Mouse (Mus musculus): ENCODE data around the gene Cdk17. TPM values are rescaled to one million over a fixed set of nuclear protein-coding genes. Genes with fewer than 3 reads are reported as not detected.
A peak's percentile ranks its signal among the peaks of the same experiment; 100 is the strongest.

The Cdk17 gene
- polyA plus RNA-seq, 1 experiment from 2014 or later = 46.3 TPM

GRCm38 (mm10) chr10:93285489-93285888, 124.8 kb downstream of the Cdk17 start:
- Histone ChIP-seq H3K27ac (no peak overlapping the region), H3K4me1 (replicated peaks) (peaks cover 18% of the 10 kb centered on the region), H3K9ac (replicated peaks) (no peak overlapping the region), H3K36me3 (no peaks in the 10 kb centered on the region), H3K9me3 (no peaks in the 10 kb centered on the region), H3K4me2 (replicated peaks) (no peak overlapping the region), H3K4me3 (replicated peaks) (no peak overlapping the region), H3K27me3 (no peaks in the 10 kb centered on the region)
- ATAC-seq = no peak
- 91% methylated on average over 5 of the region's 5 CpGs for WGBS

GRCm38 (mm10) chr10:93287551-93288145, 127.0 kb downstream of the Cdk17 start:
- Histone ChIP-seq H3K9ac (replicated peaks) (no peak overlapping the region), H3K27ac (no peak overlapping the region), H3K9me3 (no peaks in the 10 kb centered on the region), H3K4me3 (replicated peaks) (no peak overlapping the region), H3K4me1 (replicated peaks) (peaks cover 12% of the 10 kb centered on the region), H3K36me3 (no peaks in the 10 kb centered on the region), H3K27me3 (no peaks in the 10 kb centered on the region), H3K4me2 (replicated peaks) (no peak overlapping the region)
- ATAC-seq = no peak
- WGBS = 93% methylated on average over 8 of the region's 8 CpGs

GRCm38 (mm10) chr10:93288336-93288735, 127.7 kb downstream of the Cdk17 start:
- no peak overlapping the region for H3K27ac ChIP-seq
- no peaks in the 10 kb centered on the region for H3K36me3 ChIP-seq
- H3K4me2 ChIP-seq (replicated peaks) = no peak overlapping the region
- 82% methylated on average over 4 of the region's 4 CpGs for WGBS
- H3K9ac ChIP-seq (replicated peaks) = no peak overlapping the region
- ATAC-seq = no peak
- peaks cover 10% of the 10 kb centered on the region; the same call in 1 of the 2 replicates for H3K4me1 ChIP-seq (replicated peaks)
- H3K9me3 ChIP-seq = no peaks in the 10 kb centered on the region
- H3K27me3 ChIP-seq = no peaks in the 10 kb centered on the region
- no peak overlapping the region for H3K4me3 ChIP-seq (replicated peaks)

- Histone ChIP-seq H3K4me1 (replicated peaks) (peaks cover 10% of the 10 kb centered on the region; the same call in 1 of the 2 replicates), H3K27me3 (no peaks in the 10 kb centered on the region), H3K9ac (replicated peaks) (no peak overlapping the region), H3K27ac (no peak overlapping the region), H3K4me2 (replicated peaks) (no peak overlapping the region), H3K9me3 (no peaks in the 10 kb centered on the region), H3K36me3 (no peaks in the 10 kb centered on the region), H3K4me3 (replicated peaks) (no peak overlapping the region)
- 50% methylated on average over 6 of the region's 6 CpGs for WGBS
- ATAC-seq = no peak
These were observed 128.7 kb downstream of the Cdk17 start for GRCm38 (mm10) chr10:93289404-93289803.

- Histone ChIP-seq H3K9ac (replicated peaks) (no peak overlapping the region), H3K36me3 (no peaks in the 10 kb centered on the region), H3K4me3 (replicated peaks) (no peak overlapping the region), H3K27ac (no peak overlapping the region), H3K4me2 (replicated peaks) (no peak overlapping the region), H3K9me3 (no peaks in the 10 kb centered on the region), H3K4me1 (replicated peaks) (peaks cover 10% of the 10 kb centered on the region; the same call in 1 of the 2 replicates), H3K27me3 (no peaks in the 10 kb centered on the region)
- WGBS = 26% methylated on average over 7 of the region's 7 CpGs
- ATAC-seq = peak; percentile 61
These were observed 130.7 kb downstream of the Cdk17 start for GRCm38 (mm10) chr10:93291352-93291751.

- H3K4me3 ChIP-seq (replicated peaks) = no peak overlapping the region
- H3K36me3 ChIP-seq = no peaks in the 10 kb centered on the region
- H3K9ac ChIP-seq (replicated peaks) = no peak overlapping the region
- no peak for ATAC-seq
- no peak overlapping the region for H3K27ac ChIP-seq
- H3K9me3 ChIP-seq = no peaks in the 10 kb centered on the region
- WGBS = 5% methylated on average over 6 of the region's 6 CpGs
- H3K27me3 ChIP-seq = no peaks in the 10 kb centered on the region
- no peak overlapping the region for H3K4me2 ChIP-seq (replicated peaks)
- H3K4me1 ChIP-seq (replicated peaks) = peaks cover 10% of the 10 kb centered on the region; the same call in 1 of the 2 replicates
These were observed 131.2 kb downstream of the Cdk17 start for GRCm38 (mm10) chr10:93291843-93292242.

- 85% methylated on average over 7 of the region's 7 CpGs for WGBS
- H3K9me3 ChIP-seq = no peaks in the 10 kb centered on the region
- H3K4me3 ChIP-seq (replicated peaks) = no peak overlapping the region
- H3K4me2 ChIP-seq (replicated peaks) = no peak overlapping the region
- H3K9ac ChIP-seq (replicated peaks) = no peak overlapping the region
- H3K27ac ChIP-seq = no peak overlapping the region
- no peaks in the 10 kb centered on the region for H3K27me3 ChIP-seq
- no peak for ATAC-seq
- H3K4me1 ChIP-seq (replicated peaks) = peaks cover 10% of the 10 kb centered on the region; the same call in 1 of the 2 replicates
- H3K36me3 ChIP-seq = no peaks in the 10 kb centered on the region
These were observed 132.9 kb downstream of the Cdk17 start for GRCm38 (mm10) chr10:93293621-93294020.

- H3K9ac ChIP-seq (replicated peaks) = no peak overlapping the region
- 74% methylated on average over 20 of the region's 20 CpGs for WGBS
- no peak overlapping the region for H3K4me3 ChIP-seq (replicated peaks)
- no peak for ATAC-seq
- no peak overlapping the region for H3K27ac ChIP-seq
- H3K4me2 ChIP-seq (replicated peaks) = no peak overlapping the region
- H3K9me3 ChIP-seq = no peaks in the 10 kb centered on the region
- H3K27me3 ChIP-seq = no peaks in the 10 kb centered on the region
- no peaks in the 10 kb centered on the region for H3K36me3 ChIP-seq
- peaks cover 7% of the 10 kb centered on the region; the same call in 1 of the 2 replicates for H3K4me1 ChIP-seq (replicated peaks)
These were observed 134.0 kb downstream of the Cdk17 start for GRCm38 (mm10) chr10:93294547-93295219.

GRCm38 (mm10) chr10:93297774-93298173, 137.1 kb downstream of the Cdk17 start:
- WGBS = 45% methylated on average over 5 of the region's 5 CpGs

GRCm38 (mm10) chr10:93298208-93298607, 137.5 kb downstream of the Cdk17 start:
- Histone ChIP-seq H3K4me3 (replicated peaks) (no peak overlapping the region), H3K36me3 (no peaks in the 10 kb centered on the region), H3K9ac (replicated peaks) (no peak overlapping the region), H3K27ac (no peak overlapping the region), H3K27me3 (no peaks in the 10 kb centered on the region), H3K4me1 (replicated peaks) (no peaks in the 10 kb centered on the region), H3K9me3 (no peaks in the 10 kb centered on the region), H3K4me2 (replicated peaks) (no peak overlapping the region)
- WGBS = 69% methylated on average over 7 of the region's 7 CpGs
- no peak for ATAC-seq

More at GRCm38 (mm10) chr10:93297774-93298173, 137.1 kb downstream of the Cdk17 start:
- H3K27me3 ChIP-seq = no peaks in the 10 kb centered on the region
- no peak overlapping the region for H3K27ac ChIP-seq
- H3K36me3 ChIP-seq = no peaks in the 10 kb centered on the region
- no peak for ATAC-seq
- no peaks in the 10 kb centered on the region for H3K4me1 ChIP-seq (replicated peaks)
- no peak overlapping the region for H3K9ac ChIP-seq (replicated peaks)
- no peak overlapping the region for H3K4me3 ChIP-seq (replicated peaks)
- no peak overlapping the region for H3K4me2 ChIP-seq (replicated peaks)
- no peaks in the 10 kb centered on the region for H3K9me3 ChIP-seq

- WGBS = 78% methylated on average over 8 of the region's 8 CpGs
- ATAC-seq = no peak
These were observed 141.2 kb downstream of the Cdk17 start for GRCm38 (mm10) chr10:93301831-93302230.

GRCm38 (mm10) chr10:93303231-93303630, 142.6 kb downstream of the Cdk17 start:
- Histone ChIP-seq H3K27ac (no peak overlapping the region), H3K4me3 (replicated peaks) (no peak overlapping the region), H3K36me3 (no peaks in the 10 kb centered on the region), H3K9ac (replicated peaks) (no peak overlapping the region), H3K27me3 (0 out of 2 replicates have a peak, but pooled peaks cover 2% of the 10 kb centered on the region), H3K4me2 (replicated peaks) (no peak overlapping the region), H3K4me1 (replicated peaks) (no peaks in the 10 kb centered on the region), H3K9me3 (no peaks in the 10 kb centered on the region)
- ATAC-seq = no peak
- WGBS = 76% methylated on average over 4 of the region's 4 CpGs

More at GRCm38 (mm10) chr10:93301831-93302230, 141.2 kb downstream of the Cdk17 start:
- H3K4me2 ChIP-seq (replicated peaks) = no peak overlapping the region
- H3K9me3 ChIP-seq = no peaks in the 10 kb centered on the region
- H3K36me3 ChIP-seq = no peaks in the 10 kb centered on the region
- H3K27me3 ChIP-seq = no peaks in the 10 kb centered on the region
- H3K9ac ChIP-seq (replicated peaks) = no peak overlapping the region
- H3K27ac ChIP-seq = no peak overlapping the region
- no peaks in the 10 kb centered on the region for H3K4me1 ChIP-seq (replicated peaks)
- H3K4me3 ChIP-seq (replicated peaks) = no peak overlapping the region
